Mouse (Mus musculus): ENCODE measurements around the gene Gimap7. TPM values are rescaled to one million over a fixed set of nuclear protein-coding genes. Genes with fewer than 3 reads are reported as not detected.

Gimap7 gene
- polyA plus RNA-seq, 1 experiment from 2014 or later, result 0.14 TPM

DNA sequence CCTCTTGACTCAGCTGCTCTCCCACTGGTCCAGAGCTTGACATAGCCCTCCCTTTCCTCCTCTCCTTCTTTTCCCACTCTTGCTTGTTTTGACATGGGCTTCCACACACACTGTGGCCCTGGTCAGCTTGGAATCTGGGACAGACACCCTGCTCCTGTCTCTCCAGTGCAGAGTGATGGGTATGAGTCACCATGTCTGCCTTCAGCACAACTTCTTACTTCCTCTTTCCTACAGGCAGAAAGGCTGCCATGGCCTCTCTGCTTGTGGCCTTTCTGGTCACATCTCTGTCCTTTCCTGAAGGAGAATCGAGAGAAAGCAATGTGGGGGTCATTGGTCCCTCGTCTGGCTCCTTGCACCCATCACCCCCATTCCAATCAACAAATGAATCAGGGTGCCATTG lies 31.3 kb upstream of the Gimap7 start:
- Histone ChIP-seq H3K4me2 (ENCODE audit: low read depth, low read length) (no peak overlapping the region), H3K4me1 (ENCODE audit: control insufficient read depth, insufficient read depth, low read length) (no peaks in the 10 kb centered on the region), H3K9me3 (replicated peaks; ENCODE audit: control insufficient read depth, low read length) (no peaks in the 10 kb centered on the region), H3K36me3 (ENCODE audit: control insufficient read depth, insufficient read depth, low read length) (no peaks in the 10 kb centered on the region), H3K9ac (ENCODE audit: low read length) (no peak overlapping the region), H3K27ac (ENCODE audit: low read length) (no peak overlapping the region), H3K4me3 (replicated peaks; ENCODE audit: low read length) (no peak overlapping the region), H3K27me3 (ENCODE audit: control insufficient read depth, insufficient read depth, low read length) (no peaks in the 10 kb centered on the region)
- no peak for ATAC-seq (ENCODE audit: insufficient read depth, low FRiP score)
- WGBS, result 66% methylated on average over 2 of the region's 2 CpGs

DNA sequence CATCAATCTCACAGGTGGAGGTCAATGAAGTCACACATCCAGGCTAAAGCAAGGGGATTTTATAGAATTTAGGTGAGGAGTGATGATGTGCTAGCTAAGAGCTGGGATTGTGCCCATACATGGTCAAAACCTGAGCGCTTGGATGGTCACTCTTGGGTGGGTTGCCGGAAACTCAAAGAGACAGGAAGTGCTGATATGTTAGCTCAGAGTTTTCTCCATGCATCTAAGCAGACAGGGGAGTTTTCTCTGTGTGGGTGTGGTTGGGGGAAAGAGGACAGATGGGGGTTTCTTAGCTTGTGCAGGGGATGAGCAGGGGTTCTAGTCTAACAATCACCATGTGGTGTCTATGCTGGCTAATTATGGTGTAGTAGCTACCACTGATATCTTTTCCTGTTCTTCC lies 29.1 kb upstream of the Gimap7 start:
- H3K36me3 ChIP-seq (ENCODE audit: control insufficient read depth, insufficient read depth, low read length), result no peaks in the 10 kb centered on the region
- no peaks in the 10 kb centered on the region for H3K4me1 ChIP-seq (ENCODE audit: control insufficient read depth, insufficient read depth, low read length)
- no peak overlapping the region for H3K4me3 ChIP-seq (replicated peaks; ENCODE audit: low read length)
- no peak for ATAC-seq (ENCODE audit: insufficient read depth, low FRiP score)
- H3K4me2 ChIP-seq (ENCODE audit: low read depth, low read length), result no peak overlapping the region
- no peaks in the 10 kb centered on the region for H3K9me3 ChIP-seq (replicated peaks; ENCODE audit: control insufficient read depth, low read length)
- 85% methylated on average over 2 of the region's 2 CpGs for WGBS
- H3K9ac ChIP-seq (ENCODE audit: low read length), result no peak overlapping the region
- H3K27me3 ChIP-seq (ENCODE audit: control insufficient read depth, insufficient read depth, low read length), result no peaks in the 10 kb centered on the region
- no peak overlapping the region for H3K27ac ChIP-seq (ENCODE audit: low read length)

DNA sequence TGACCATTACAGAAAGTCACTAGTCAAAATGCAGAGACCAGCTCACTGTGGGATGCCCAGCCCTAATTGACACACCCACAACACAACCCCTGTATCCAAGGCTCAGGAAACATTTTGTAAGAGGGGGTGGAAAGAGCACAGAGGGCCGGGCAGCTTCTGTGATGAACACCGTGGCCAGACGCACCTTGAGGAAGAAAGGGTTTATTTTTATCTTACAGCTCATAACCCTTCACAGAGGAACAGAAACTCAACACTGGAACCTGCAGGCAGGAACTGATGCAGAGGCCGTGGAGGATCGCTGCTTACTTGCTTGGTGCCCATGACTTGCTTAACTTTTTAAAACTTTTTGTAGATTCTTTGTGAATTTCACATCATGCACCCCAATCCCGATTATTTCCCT lies 25.5 kb upstream of the Gimap7 start:
- Histone ChIP-seq H3K9ac (ENCODE audit: low read length) (no peak overlapping the region), H3K4me2 (ENCODE audit: low read depth, low read length) (no peak overlapping the region), H3K27me3 (ENCODE audit: control insufficient read depth, insufficient read depth, low read length) (no peaks in the 10 kb centered on the region), H3K4me1 (ENCODE audit: control insufficient read depth, insufficient read depth, low read length) (no peaks in the 10 kb centered on the region), H3K27ac (ENCODE audit: low read length) (no peak overlapping the region), H3K4me3 (replicated peaks; ENCODE audit: low read length) (no peak overlapping the region), H3K36me3 (ENCODE audit: control insufficient read depth, insufficient read depth, low read length) (no peaks in the 10 kb centered on the region), H3K9me3 (replicated peaks; ENCODE audit: control insufficient read depth, low read length) (no peaks in the 10 kb centered on the region; the same call in 1 of the 2 replicates)
- WGBS, result 82% methylated on average over 6 of the region's 6 CpGs
- no peak for ATAC-seq (ENCODE audit: insufficient read depth, low FRiP score)

DNA sequence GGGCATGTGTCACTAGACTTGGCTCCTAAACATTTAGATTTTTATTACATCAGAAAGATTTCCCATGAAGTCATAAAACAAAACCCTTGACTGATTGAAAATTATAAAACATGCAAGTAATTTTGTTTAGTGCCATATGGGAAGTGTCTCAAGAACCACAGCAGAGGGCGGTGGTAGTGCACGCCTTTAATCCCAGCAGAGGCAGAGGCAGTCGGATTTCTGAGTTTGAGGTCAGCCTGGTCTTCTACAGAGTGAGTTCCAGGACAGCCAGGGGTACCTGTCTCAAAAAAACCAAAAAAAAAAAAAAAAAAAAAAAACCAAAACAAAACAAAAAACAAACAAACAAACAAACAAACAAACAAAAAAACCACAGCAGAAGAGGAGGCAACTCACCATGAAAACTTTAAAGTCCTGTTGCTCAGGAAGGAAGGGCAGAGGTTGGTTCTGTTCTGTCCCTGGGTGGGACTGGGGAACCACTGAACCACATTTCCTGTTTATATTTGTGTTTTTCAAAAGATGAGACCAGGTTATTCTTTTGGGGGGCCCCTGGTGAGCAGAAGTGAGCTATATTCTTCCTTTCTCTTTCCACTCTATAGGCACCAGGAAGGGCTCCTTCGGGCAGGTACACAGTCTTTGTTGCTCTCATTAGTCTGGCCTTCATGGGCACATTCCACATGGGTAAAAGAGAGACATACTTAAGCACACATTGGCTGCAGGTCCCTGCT lies 21.4 kb upstream of the Gimap7 start:
- no peak overlapping the region for H3K9ac ChIP-seq (ENCODE audit: low read length)
- H3K36me3 ChIP-seq (ENCODE audit: control insufficient read depth, insufficient read depth, low read length), result no peaks in the 10 kb centered on the region
- no peaks in the 10 kb centered on the region; the same call in 1 of the 2 replicates for H3K9me3 ChIP-seq (replicated peaks; ENCODE audit: control insufficient read depth, low read length)
- no peak overlapping the region for H3K4me2 ChIP-seq (ENCODE audit: low read depth, low read length)
- no peak overlapping the region for H3K27ac ChIP-seq (ENCODE audit: low read length)
- no peak overlapping the region for H3K4me3 ChIP-seq (replicated peaks; ENCODE audit: low read length)
- no peak for ATAC-seq (ENCODE audit: insufficient read depth, low FRiP score)
- H3K4me1 ChIP-seq (ENCODE audit: control insufficient read depth, insufficient read depth, low read length), result no peaks in the 10 kb centered on the region; the same call in 1 of the 2 replicates
- 78% methylated on average over 4 of the region's 4 CpGs for WGBS
- no peaks in the 10 kb centered on the region for H3K27me3 ChIP-seq (ENCODE audit: control insufficient read depth, insufficient read depth, low read length)

DNA sequence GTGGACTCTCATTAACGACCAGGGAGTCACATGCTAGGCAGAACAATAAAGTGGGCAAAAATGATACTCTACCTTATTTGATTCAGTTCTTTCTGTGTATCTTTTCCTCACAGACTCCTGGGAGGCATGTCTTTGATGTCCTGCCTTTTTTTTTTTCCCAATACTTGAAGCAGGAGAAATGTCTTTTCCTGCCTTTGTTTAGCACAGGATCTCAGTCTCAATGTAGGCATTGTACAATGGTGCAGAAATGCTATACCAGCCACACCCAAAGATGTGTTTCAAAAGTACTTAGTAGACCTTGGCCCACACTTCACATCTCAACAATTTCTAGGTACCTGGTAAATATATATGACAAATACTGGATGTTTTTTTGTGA lies 20.9 kb upstream of the Gimap7 start:
- H3K27ac ChIP-seq (ENCODE audit: low read length), result no peak overlapping the region
- WGBS, result 39% methylated on average over 1 of the region's 1 CpGs

DNA sequence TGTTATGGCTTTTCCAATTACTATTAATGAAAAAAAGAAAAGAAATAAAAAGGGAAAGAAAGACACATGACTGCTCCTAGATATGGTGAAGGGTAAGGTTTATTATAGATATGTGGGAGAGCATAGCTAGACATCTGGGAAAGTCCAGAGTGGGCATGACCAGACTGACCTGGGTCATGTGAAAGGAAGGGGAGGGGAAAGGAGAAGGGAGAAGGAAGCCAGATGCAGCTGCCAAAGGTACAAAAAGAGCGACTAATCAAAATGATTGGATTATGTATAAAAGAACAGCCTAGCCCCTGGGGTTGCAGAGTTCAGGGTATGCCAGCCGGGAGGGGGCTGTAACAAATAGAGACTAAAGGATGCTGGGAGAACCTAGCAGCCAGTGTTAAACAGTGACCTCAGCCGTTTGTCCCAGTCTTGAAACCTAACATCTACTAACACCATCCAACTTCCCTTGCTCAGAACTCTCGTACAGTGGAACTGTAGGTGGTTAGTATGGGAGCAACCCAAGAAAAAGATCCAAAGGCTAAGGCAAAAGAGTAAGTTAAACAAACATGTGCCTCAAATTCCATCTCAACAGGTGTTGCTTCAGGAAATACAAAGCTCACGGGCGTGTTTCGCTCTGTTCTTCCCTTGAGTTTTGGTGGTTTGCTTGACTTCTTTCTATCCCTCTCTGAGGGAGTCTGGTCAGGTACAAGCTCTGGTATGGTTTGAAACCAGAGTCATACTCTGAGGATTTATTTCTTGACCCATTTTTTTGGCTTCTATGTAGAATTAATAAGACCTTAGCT lies 20.2 kb upstream of the Gimap7 start:
- H3K27me3 ChIP-seq (ENCODE audit: control insufficient read depth, insufficient read depth, low read length), result no peaks in the 10 kb centered on the region
- H3K4me2 ChIP-seq (ENCODE audit: low read depth, low read length), result no peak overlapping the region
- no peak for ATAC-seq (ENCODE audit: insufficient read depth, low FRiP score)
- WGBS, result 77% methylated on average over 7 of the region's 7 CpGs
- H3K4me1 ChIP-seq (ENCODE audit: control insufficient read depth, insufficient read depth, low read length), result no peaks in the 10 kb centered on the region; the same call in 1 of the 2 replicates
- no peak overlapping the region; the same call in 1 of the 2 replicates for H3K27ac ChIP-seq (ENCODE audit: low read length)
- H3K4me3 ChIP-seq (replicated peaks; ENCODE audit: low read length), result no peak overlapping the region
- no peaks in the 10 kb centered on the region; the same call in 1 of the 2 replicates for H3K9me3 ChIP-seq (replicated peaks; ENCODE audit: control insufficient read depth, low read length)
- H3K9ac ChIP-seq (ENCODE audit: low read length), result no peak overlapping the region
- no peaks in the 10 kb centered on the region for H3K36me3 ChIP-seq (ENCODE audit: control insufficient read depth, insufficient read depth, low read length)

More for the DNA sequence above, 20.9 kb upstream of the Gimap7 start:
- Histone ChIP-seq H3K4me1 (ENCODE audit: control insufficient read depth, insufficient read depth, low read length) (no peaks in the 10 kb centered on the region; the same call in 1 of the 2 replicates), H3K9ac (ENCODE audit: low read length) (no peak overlapping the region), H3K4me2 (ENCODE audit: low read depth, low read length) (no peak overlapping the region), H3K36me3 (ENCODE audit: control insufficient read depth, insufficient read depth, low read length) (no peaks in the 10 kb centered on the region), H3K27me3 (ENCODE audit: control insufficient read depth, insufficient read depth, low read length) (no peaks in the 10 kb centered on the region), H3K4me3 (replicated peaks; ENCODE audit: low read length) (no peak overlapping the region), H3K9me3 (replicated peaks; ENCODE audit: control insufficient read depth, low read length) (no peaks in the 10 kb centered on the region; the same call in 1 of the 2 replicates)
- ATAC-seq (ENCODE audit: insufficient read depth, low FRiP score), result no peak

DNA sequence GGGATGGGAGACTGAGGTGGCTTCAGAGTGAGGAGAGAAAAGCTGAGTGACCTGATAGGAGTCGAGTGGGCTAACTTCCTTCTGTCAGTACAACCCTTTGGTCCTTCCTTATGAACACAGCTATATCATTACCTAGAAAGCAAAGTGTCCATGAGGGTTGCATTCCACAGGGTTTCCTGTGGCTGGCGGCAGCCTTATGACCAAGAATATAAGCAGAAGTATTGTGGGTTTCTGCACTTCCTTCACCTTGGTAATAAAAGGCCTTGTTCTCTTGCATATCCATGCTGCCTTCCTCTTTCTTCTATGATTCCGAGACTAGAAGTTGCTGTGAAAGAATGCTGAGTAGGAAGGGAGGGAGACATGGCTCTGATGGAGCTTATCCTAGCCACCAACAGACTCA lies 19.5 kb upstream of the Gimap7 start:
- H3K4me2 ChIP-seq (ENCODE audit: low read depth, low read length), result no peak overlapping the region
- H3K27me3 ChIP-seq (ENCODE audit: control insufficient read depth, insufficient read depth, low read length), result no peaks in the 10 kb centered on the region
- no peaks in the 10 kb centered on the region; the same call in 1 of the 2 replicates for H3K4me1 ChIP-seq (ENCODE audit: control insufficient read depth, insufficient read depth, low read length)
- H3K9ac ChIP-seq (ENCODE audit: low read length), result no peak overlapping the region
- no peak for ATAC-seq (ENCODE audit: insufficient read depth, low FRiP score)
- no peaks in the 10 kb centered on the region for H3K36me3 ChIP-seq (ENCODE audit: control insufficient read depth, insufficient read depth, low read length)
- H3K9me3 ChIP-seq (replicated peaks; ENCODE audit: control insufficient read depth, low read length), result no peaks in the 10 kb centered on the region; the same call in 1 of the 2 replicates
- WGBS, result 71% methylated on average over 3 of the region's 3 CpGs
- H3K4me3 ChIP-seq (replicated peaks; ENCODE audit: low read length), result no peak overlapping the region
- H3K27ac ChIP-seq (ENCODE audit: low read length), result no peak overlapping the region

DNA sequence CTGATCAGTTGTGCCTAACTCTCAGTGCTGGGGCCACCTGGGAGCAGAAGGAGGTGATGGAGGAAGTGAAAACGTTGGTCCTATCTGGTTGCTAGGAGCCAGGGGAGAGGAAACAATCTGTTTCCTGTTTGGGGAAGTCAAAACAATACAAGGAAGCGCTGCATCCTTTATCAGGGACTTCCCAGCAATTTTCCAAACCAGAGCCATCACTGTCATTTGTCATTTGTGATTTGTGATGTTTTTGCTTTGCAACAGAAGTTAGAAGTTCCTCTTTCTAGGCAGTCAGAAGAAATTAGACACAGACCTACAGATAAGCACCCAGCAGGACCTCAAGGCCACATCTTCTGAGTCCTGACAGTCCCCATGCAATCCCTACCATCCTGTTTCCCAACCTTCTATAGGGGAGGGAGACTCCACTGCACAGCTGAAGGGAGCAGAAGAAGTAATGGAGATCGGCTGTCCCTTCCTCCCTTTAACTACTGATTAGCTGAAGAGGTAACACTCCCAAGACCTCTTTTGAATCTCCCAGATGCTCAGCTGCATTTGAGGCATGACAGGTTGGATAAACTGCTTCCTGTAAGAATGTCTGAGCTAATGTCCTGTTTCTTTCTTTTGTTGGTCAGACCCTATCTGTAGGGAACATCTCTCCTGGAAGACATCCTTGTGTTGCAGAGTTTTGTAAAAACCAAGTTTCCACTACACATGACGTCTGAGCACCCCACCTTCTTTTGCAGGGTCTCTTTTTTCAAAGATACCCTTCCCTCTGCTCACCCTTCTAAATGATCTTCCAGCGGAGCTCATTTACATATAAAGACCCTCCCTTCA lies 18.0 kb upstream of the Gimap7 start:
- H3K36me3 ChIP-seq (ENCODE audit: control insufficient read depth, insufficient read depth, low read length), result no peaks in the 10 kb centered on the region
- H3K9me3 ChIP-seq (replicated peaks; ENCODE audit: control insufficient read depth, low read length), result no peaks in the 10 kb centered on the region
- no peak overlapping the region for H3K4me2 ChIP-seq (ENCODE audit: low read depth, low read length)
- H3K27ac ChIP-seq (ENCODE audit: low read length), result peak overlapping the region; percentile 16; the same call in 1 of the 2 replicates
- no peaks in the 10 kb centered on the region; the same call in 1 of the 2 replicates for H3K4me1 ChIP-seq (ENCODE audit: control insufficient read depth, insufficient read depth, low read length)
- H3K4me3 ChIP-seq (replicated peaks; ENCODE audit: low read length), result no peak overlapping the region
- 48% methylated on average over 5 of the region's 5 CpGs for WGBS
- no peak for ATAC-seq (ENCODE audit: insufficient read depth, low FRiP score)
- H3K9ac ChIP-seq (ENCODE audit: low read length), result no peak overlapping the region
- H3K27me3 ChIP-seq (ENCODE audit: control insufficient read depth, insufficient read depth, low read length), result no peaks in the 10 kb centered on the region

Data from stomach, embryonic 16.5 days (tissue).